Mouse (Mus musculus) thymus, adult 18-20 months (tissue): ENCODE results near the gene Marc1.
A peak's percentile ranks its signal among the peaks of the same experiment; 100 is the strongest.

ENCODE experiments used
- DNase-seq, 2 experiments: peaks; one replicate each; pipeline ENCODE4 v3.0.0; 2022; ENCODE audit warnings: mixed read lengths in 2 of 2

Marc1 gene

GRCm38 (mm10) chr1:184752671-184753070, 58.4 kb downstream of the Marc1 start:
- no peak for DNase-seq

- no peak for DNase-seq
Measured at GRCm38 (mm10) chr1:184750114-184750664, 60.9 kb downstream of the Marc1 start.

- no peak for DNase-seq
Measured at GRCm38 (mm10) chr1:184748692-184749152, 62.4 kb downstream of the Marc1 start.

GRCm38 (mm10) chr1:184737876-184738479, 73.1 kb downstream of the Marc1 start:
- DNase-seq: peak in 1 of 2 experiments; percentile 36

- no peak for DNase-seq
Measured at GRCm38 (mm10) chr1:184737228-184737627, 73.9 kb downstream of the Marc1 start.
